Mouse (Mus musculus) lung, embryonic 16.5 days (tissue): ENCODE measurements around the gene Zfp719. TPM values are rescaled to one million over a fixed set of nuclear protein-coding genes. Genes with fewer than 3 reads are reported as not detected.

ENCODE experiments used
- ATAC-seq: fragments of 200-750 bp; cut with Nextera tagmentation; 2 replicates; pipeline ENCODE4 v1.8.0; 2017; ENCODE audit warnings: low read depth, mild to moderate bottlenecking, moderate library complexity
- H3K27ac ChIP-seq: fragments of 300-500 bp; sonication (generic); 2 replicates; pipeline ENCODE4 v1.5.1; 2014; ENCODE audit warnings: mild to moderate bottlenecking, control low read depth, low read length
- H3K27me3 ChIP-seq: fragments of 300-500 bp; sonication (generic); 2 replicates; pipeline ENCODE4 v1.6.1; 2014; ENCODE audit warnings: low read depth, low read length, mixed read lengths; ENCODE audit not compliant: control insufficient read depth, insufficient read depth
- H3K36me3 ChIP-seq: fragments of 300-500 bp; sonication (generic); 2 replicates; pipeline ENCODE4 v1.6.1; 2014; ENCODE audit warnings: low read length; ENCODE audit not compliant: control insufficient read depth, insufficient read depth
- H3K4me1 ChIP-seq: fragments of 300-500 bp; sonication (generic); replicated peaks from 2 replicates; pipeline ENCODE4 v1.6.1; 2014; ENCODE audit warnings: low read length, mixed read lengths; ENCODE audit not compliant: control insufficient read depth, insufficient read depth
- H3K4me2 ChIP-seq: fragments of 300-500 bp; sonication (generic); 2 replicates; pipeline ENCODE4 v1.6.1; 2014; ENCODE audit warnings: low read depth, low read length, control low read depth
- H3K4me3 ChIP-seq: fragments of 300-500 bp; sonication (generic); 2 replicates; pipeline ENCODE4 v1.5.1; 2014; ENCODE audit warnings: mild to moderate bottlenecking, low read length, control low read depth
- H3K9ac ChIP-seq: fragments of 300-500 bp; sonication (generic); 2 replicates; pipeline ENCODE4 v1.6.1; 2014; ENCODE audit warnings: low read length, control low read depth
- H3K9me3 ChIP-seq: fragments of 300-500 bp; sonication (generic); 2 replicates; pipeline ENCODE4 v1.6.1; 2016; ENCODE audit warnings: low read length; ENCODE audit not compliant: control insufficient read depth
- WGBS: fragments of 180-500 bp; shearing (Covaris S2); extraction: QIAGEN DNeasy Blood & Tissue Kit; methylation state at CpG from one replicate; pipeline ENCODE4 v1.1.7; 2014; 5-methylcytosine and 5-hydroxymethylcytosine counted together
- polyA plus RNA-seq: library from polyadenylated mRNA; unstranded; fragments of >200 nt; fragmentation: Nextera tagmentation; extraction: Ambion mirVana; gene quantifications from 2 replicates; pipeline ENCODE4 v1.2.1, GENCODE M21; 2015

Zfp719 gene
- polyA plus RNA-seq = 14.1 and 15.8 TPM in 2 replicates

DNA sequence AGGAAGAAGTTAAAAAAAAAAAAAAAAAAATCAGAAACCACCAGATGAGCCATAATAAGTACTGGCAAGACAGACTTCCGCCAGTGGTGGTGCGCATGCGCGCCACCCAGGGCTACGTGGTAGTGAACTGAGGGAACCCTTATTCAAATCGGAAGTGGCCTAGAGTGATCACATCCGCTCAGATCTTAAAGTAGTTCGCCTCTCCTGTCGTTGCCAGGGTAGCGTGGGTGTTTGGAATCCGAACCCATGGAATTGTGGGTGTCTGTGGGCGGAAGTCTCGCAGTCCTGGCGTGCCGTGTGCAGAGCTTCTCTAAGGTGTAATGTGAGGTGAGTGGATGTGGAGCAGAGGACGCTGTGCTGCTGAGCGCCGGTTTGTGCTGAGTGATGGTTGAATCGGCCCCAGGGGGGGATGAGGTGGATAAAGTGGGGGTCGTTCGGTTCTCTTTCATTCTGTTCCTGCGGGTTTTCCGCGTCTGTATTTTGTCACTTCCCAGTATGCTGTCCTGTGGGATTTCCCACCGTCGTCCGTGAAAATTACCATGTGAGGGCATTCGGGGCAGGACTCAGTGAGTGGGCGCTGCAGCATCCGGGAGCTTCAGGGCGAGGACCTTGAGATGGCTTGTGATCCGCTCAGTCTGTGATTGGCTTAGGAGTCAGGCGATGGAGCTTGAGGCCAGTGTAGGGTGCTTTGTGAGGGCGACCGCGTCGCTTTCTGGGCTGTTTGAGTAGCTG, at the start of gene Zfp719:
Gene Zfp719 (plus strand): TSS at position 171 of the 732 bp plus-strand sequence.
- under 1% methylated on average over 37 of the region's 37 CpGs for WGBS
- H3K9ac ChIP-seq = peak within 1 kb of the TSS; percentile 84
- ATAC-seq = peak; percentile 98
- peaks cover 6% of the 10 kb centered on the region for H3K36me3 ChIP-seq
- peak within 1 kb of the TSS; percentile 69 for H3K4me2 ChIP-seq
- no peaks in the 10 kb centered on the region for H3K27me3 ChIP-seq
- H3K4me1 ChIP-seq = peaks cover 10% of the 10 kb centered on the region
- H3K27ac ChIP-seq = peak within 1 kb of the TSS; percentile 88
- H3K9me3 ChIP-seq = no peaks in the 10 kb centered on the region
- peak within 1 kb of the TSS; percentile 86 for H3K4me3 ChIP-seq

DNA sequence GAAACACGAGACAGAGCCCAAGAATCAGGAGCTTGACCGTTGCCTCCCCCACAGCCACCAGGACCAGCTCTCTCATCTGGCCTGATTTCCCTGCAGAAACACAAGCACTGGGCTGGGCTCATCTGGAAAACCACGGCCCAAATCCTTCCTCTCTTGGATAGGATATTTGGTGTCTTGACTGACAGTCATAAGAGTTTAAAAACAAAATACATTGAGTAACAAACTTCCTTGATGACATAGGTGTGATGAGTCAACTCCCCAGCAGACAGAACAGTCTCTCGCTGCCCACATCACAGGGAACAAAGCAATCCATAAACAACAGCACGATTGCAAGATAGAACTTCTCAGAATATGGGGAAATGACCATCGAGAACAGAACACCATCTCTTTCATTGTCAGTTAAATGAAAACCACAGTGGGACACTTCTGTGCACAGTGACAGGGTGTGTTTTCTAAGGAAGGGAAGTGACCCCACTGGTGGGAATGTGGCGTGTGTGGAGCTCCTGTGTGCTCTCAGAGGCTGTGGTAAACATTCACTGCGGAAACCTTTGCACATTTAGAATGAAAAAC, 49.1 kb upstream of the Zfp719 start:
- no peak for ATAC-seq
- Histone ChIP-seq H3K36me3 (no peaks in the 10 kb centered on the region), H3K27ac (no peak overlapping the region), H3K9ac (no peak overlapping the region), H3K4me2 (no peak overlapping the region), H3K9me3 (no peaks in the 10 kb centered on the region), H3K4me1 (no peaks in the 10 kb centered on the region), H3K4me3 (no peak overlapping the region), H3K27me3 (no peaks in the 10 kb centered on the region)
- WGBS = 66% methylated on average over 8 of the region's 8 CpGs

DNA sequence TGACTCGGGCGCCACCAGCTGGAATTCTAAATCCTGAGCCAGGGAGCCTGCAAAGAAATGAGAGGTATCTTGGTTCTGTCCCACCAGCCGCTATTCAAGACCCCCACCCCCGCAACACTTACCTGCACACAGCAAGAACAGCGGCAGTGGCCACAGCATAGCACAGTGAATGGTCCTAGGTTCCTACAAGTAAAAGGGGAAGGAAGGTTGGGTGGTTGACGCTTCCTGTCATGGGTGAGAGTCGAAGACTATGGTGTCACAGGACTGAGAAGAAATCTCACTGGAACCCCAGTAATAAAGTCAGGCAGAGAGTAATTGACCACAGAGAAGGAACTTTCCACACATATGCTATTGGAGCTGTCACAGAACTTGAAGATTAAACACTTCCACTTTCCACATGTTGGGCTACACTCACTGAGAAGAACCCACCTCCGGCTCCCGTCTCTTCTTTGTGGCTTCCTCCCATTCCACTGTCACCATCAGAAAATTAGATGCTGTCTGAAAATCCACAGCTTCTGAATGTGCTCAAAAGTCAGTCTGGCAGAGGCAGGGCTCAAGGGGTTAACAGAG, 46.4 kb upstream of the Zfp719 start:
- H3K36me3 ChIP-seq = no peaks in the 10 kb centered on the region
- WGBS = 86% methylated on average over 9 of the region's 9 CpGs

DNA sequence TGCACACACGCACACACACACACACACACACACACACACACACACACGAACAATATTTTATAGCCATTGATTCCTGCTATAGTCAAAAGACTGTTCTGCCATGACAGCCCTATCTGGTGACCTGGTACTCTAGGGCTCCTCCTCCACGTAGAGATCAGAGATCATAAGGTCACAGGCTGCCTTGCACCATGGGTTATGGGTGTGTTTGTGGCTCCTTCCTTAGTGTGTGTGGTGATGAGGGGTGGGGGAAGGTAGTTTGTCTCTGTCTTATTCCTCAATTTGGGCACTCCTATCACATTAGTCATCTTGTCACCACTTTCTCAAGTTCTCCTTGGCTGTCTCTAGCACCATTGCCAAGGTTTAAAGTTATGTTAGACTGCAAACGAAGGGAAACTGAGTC, 40.9 kb upstream of the Zfp719 start:
- H3K27ac ChIP-seq = no peak overlapping the region
- no peak for ATAC-seq
- no peak overlapping the region for H3K4me3 ChIP-seq
- H3K36me3 ChIP-seq = no peaks in the 10 kb centered on the region
- H3K4me2 ChIP-seq = no peak overlapping the region
- no peaks in the 10 kb centered on the region for H3K4me1 ChIP-seq
- H3K9ac ChIP-seq = no peak overlapping the region
- 56% methylated on average over 4 of the region's 4 CpGs for WGBS
- no peaks in the 10 kb centered on the region for H3K9me3 ChIP-seq
- no peaks in the 10 kb centered on the region for H3K27me3 ChIP-seq

More for the DNA sequence above, 46.4 kb upstream of the Zfp719 start:
- H3K9me3 ChIP-seq = no peaks in the 10 kb centered on the region
- no peak overlapping the region for H3K27ac ChIP-seq
- no peak for ATAC-seq
- H3K9ac ChIP-seq = no peak overlapping the region
- no peak overlapping the region for H3K4me2 ChIP-seq
- H3K4me1 ChIP-seq = no peaks in the 10 kb centered on the region
- H3K4me3 ChIP-seq = no peak overlapping the region
- H3K27me3 ChIP-seq = no peaks in the 10 kb centered on the region

DNA sequence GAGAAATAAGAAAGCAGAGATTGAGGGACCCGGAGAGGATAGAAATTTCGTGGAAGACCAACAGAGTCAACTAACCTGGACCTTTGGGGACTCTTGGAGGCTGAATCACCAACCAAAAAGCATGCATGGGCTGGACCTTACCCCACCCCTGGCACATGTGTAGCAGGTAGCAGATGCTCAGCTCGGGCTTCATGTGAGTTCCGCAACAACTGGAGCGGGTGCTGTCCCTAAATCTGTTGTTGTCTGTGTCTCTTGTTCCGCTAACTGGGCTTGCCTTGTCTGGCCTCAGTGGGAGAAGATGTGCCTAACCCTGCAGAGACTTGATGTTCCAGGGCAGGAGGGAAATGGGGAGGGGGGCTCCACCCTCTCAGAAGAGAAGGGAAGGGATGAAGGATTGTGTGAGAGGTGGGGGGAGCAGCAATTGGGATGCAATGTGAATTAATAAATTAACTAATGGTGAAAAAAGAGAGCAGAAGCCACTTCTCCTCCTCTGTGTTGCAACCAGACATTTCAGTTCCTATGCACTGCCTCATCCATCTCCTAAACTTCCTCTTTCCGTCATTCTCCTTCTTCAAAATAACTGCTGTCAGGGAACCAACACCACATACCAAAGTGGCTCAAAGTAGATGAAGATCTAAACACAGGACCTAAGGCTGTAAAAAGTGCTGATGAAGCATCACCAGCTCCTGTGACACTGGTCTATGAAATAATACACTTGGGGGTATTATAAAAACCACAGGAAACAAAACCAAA, 35.0 kb upstream of the Zfp719 start, which contains the start of gene Cd33:
Gene Cd33 (minus strand): TSS at position 204 of the 753 bp plus-strand sequence.
- Histone ChIP-seq H3K36me3 (no peaks in the 10 kb centered on the region), H3K4me3 (no peak within 1 kb of the TSS), H3K4me2 (no peak within 1 kb of the TSS), H3K4me1 (no peaks in the 10 kb centered on the region), H3K27me3 (no peaks in the 10 kb centered on the region), H3K9ac (no peak within 1 kb of the TSS), H3K9me3 (no peaks in the 10 kb centered on the region), H3K27ac (no peak within 1 kb of the TSS)
- no peak for ATAC-seq
- 70% methylated on average over 7 of the region's 7 CpGs for WGBS

DNA sequence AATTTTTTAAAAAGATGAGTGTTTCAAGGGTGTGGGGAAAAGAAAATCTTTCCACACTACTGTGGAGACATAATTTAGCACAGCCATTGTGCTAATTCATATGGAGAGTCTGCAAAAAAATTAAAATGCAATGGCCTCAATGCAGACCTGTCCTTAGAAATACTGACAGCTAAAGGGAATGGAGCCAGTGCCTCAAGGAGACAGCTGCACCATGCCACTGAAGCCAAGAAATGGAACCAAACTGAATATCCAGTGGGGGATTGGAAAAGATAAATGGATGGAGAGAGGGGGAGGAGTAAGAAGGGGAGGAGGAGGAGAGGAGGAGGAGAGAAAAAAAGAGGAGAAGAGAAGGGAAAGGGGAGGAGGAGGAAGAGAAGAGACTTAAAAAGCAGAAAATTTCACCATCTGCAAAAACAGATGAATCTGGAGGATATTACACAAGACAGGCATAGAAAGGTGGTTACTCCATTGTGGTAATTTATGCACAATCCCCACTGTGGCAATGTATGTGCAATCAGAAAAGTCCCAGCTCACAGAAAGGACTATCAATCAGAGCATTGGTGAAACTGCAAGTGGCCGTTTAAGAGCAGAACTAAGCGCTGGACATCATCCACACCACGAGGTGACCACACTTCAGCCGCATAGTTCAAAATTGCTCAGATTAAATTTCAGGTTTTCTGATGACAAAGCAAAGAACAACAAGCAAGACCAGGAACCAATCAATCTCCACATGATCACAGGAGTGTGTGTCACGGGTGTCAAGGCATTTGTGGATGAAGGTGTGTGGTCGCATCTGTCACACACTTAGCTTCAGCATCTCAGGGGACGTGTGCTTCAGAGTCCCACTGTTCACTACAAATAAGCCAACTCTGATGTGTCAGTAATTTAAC, 33.5 kb upstream of the Zfp719 start:
- no peaks in the 10 kb centered on the region for H3K36me3 ChIP-seq
- H3K4me1 ChIP-seq = no peaks in the 10 kb centered on the region
- no peak overlapping the region for H3K4me3 ChIP-seq
- H3K27me3 ChIP-seq = no peaks in the 10 kb centered on the region
- H3K9ac ChIP-seq = no peak overlapping the region
- H3K9me3 ChIP-seq = no peaks in the 10 kb centered on the region
- no peak overlapping the region for H3K4me2 ChIP-seq
- WGBS = 43% methylated on average over 7 of the region's 7 CpGs
- no peak overlapping the region for H3K27ac ChIP-seq
- no peak for ATAC-seq

DNA sequence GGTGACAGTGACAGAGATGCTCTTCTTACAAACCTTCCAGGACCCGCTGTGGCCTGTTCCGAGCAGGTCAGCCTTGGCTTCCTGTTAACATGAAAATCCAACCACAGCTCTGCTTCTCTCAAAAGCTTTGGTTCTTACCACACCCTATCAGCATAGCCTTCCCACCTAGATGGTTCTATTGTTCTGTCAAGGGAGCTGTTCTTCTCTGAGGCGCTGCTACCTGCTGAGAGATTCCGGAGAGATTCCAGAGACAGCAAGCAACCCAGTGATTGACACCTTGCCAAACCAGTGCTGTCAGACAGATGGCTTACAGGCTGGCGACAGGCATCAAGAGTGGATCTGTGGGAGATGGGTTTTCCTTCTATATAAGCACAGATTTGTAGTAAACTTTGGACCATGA, 31.7 kb upstream of the Zfp719 start:
- Histone ChIP-seq H3K27ac (no peak overlapping the region), H3K4me3 (no peak overlapping the region), H3K4me2 (no peak overlapping the region), H3K27me3 (no peaks in the 10 kb centered on the region), H3K9me3 (no peaks in the 10 kb centered on the region), H3K36me3 (no peaks in the 10 kb centered on the region), H3K4me1 (no peaks in the 10 kb centered on the region), H3K9ac (no peak overlapping the region)
- WGBS = 31% methylated on average over 5 of the region's 5 CpGs
- ATAC-seq = no peak

DNA sequence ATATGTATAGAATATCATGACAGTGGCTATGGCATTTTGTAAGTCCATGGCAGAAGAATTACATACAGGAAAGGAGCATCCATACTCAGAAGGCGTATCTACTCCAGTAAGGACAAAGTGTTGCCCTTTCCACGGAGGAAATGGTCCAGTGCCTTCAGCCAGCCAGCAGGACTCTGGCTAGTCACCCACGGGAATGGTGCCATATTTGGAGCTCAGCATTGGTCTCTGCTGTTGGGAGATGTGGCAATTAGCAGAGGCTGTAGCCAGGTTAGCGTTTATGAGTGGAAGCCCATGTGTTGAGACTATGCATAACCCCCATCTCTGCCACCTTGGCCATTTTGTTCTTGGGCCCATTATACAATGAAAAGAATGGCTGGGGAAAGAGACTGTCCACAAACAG, 31.2 kb upstream of the Zfp719 start:
- H3K9me3 ChIP-seq = no peaks in the 10 kb centered on the region
- no peak overlapping the region for H3K27ac ChIP-seq
- no peak for ATAC-seq
- no peak overlapping the region for H3K9ac ChIP-seq
- no peaks in the 10 kb centered on the region for H3K4me1 ChIP-seq
- H3K4me3 ChIP-seq = no peak overlapping the region
- WGBS = 78% methylated on average over 4 of the region's 4 CpGs
- no peaks in the 10 kb centered on the region for H3K27me3 ChIP-seq
- H3K36me3 ChIP-seq = no peaks in the 10 kb centered on the region
- no peak overlapping the region for H3K4me2 ChIP-seq
